Mouse (Mus musculus): ENCODE measurements around the gene Uqcrc1. TPM values are rescaled to one million over a fixed set of nuclear protein-coding genes. Genes with fewer than 3 reads are reported as not detected.

Uqcrc1 gene
- polyA plus RNA-seq, 1 experiment from 2014 or later, result 488 TPM

DNA sequence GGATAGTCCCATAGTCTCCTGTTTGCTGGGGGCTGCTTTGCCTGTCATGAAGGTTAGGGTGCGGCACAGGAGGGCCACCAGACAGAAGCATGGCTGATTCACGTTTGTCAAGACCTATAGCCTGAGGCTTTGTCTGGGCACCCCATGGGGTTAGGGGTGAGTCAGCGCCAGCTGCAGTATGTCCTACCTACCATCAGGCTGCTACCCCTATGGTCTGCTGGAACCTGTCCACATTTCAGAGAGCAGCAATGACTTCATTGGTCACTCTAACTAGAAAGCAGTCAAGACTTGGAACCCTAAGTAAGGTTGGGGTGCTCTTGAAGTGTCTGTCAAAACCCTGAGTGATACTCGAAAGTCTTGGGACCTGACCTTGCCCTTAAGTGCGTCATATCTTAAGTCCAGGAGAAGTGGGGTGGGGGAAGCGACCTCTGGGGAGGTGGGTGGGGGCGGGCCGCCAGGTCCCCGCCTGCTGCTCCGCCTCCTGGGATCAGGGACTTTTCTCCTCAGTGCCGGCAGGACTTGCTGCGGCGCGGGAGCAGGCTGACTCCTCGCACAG, 16.7 kb downstream of the Uqcrc1 start, which contains the start of gene Col7a1:
Col7a1 (plus strand) TSS at position 506 of the 556 bp plus-strand sequence.
- DNase-seq (ENCODE audit: low spot score), result no peak
- H3K4me1 ChIP-seq, result peaks cover 55% of the 10 kb centered on the region
- no peaks in the 10 kb centered on the region for H3K9me3 ChIP-seq
- 9% methylated on average over 15 of the region's 15 CpGs for WGBS
- peaks cover 33% of the 10 kb centered on the region for H3K27me3 ChIP-seq (replicated peaks; ENCODE audit: low read depth, poor library complexity, severe bottlenecking)
- H3K27ac ChIP-seq (replicated peaks), result no peak within 1 kb of the TSS; the same call in 1 of the 2 replicates
- H3K36me3 ChIP-seq (replicated peaks), result peaks cover 34% of the 10 kb centered on the region
- H3K4me3 ChIP-seq, result peak within 1 kb of the TSS; percentile 43

DNA sequence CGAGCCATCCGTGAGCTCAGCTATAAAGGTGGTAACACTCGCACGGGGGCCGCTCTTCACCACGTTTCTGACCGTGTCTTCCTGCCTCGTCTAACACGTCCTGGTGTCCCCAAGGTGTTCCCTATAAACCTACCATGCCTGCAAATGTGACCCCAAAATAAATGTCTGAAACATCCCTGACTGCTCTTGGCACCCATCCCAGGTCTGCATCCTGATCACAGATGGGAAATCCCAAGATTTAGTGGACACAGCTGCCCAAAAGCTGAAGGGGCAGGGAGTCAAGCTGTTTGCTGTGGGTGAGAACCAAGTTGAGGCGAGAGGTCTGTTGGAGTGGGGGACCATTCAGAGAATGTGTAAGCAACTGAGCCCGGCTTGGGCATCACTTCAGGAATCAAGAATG, 18.8 kb downstream of the Uqcrc1 start:
- peaks cover 33% of the 10 kb centered on the region for H3K27me3 ChIP-seq (replicated peaks; ENCODE audit: low read depth, poor library complexity, severe bottlenecking)
- H3K4me1 ChIP-seq, result peaks cover 34% of the 10 kb centered on the region
- peaks cover 13% of the 10 kb centered on the region for H3K36me3 ChIP-seq (replicated peaks)
- DNase-seq (ENCODE audit: low spot score), result no peak
- WGBS, result 92% methylated on average over 11 of the region's 11 CpGs
- H3K9me3 ChIP-seq, result no peaks in the 10 kb centered on the region
- H3K4me3 ChIP-seq, result no peak overlapping the region
- no peak overlapping the region for H3K27ac ChIP-seq (replicated peaks)

DNA sequence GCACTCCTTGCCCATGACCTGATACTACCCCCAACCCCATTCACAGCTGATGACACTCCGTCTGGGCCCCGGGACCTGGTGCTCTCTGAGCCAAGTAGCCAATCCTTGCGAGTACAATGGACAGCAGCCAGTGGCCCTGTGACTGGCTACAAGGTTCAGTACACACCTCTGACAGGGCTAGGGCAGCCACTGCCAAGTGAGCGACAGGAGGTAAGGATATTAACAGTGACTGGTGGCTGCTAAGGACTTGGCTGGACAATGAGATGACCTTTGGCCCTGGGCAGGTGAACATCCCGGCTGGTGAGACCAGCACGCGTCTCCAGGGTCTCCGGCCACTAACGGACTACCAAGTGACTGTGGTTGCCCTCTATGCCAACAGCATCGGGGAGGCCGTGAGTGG, 19.4 kb downstream of the Uqcrc1 start:
- H3K4me1 ChIP-seq, result peaks cover 31% of the 10 kb centered on the region
- DNase-seq (ENCODE audit: low spot score), result no peak
- no peak overlapping the region for H3K4me3 ChIP-seq
- peaks cover 7% of the 10 kb centered on the region for H3K36me3 ChIP-seq (replicated peaks)
- H3K27ac ChIP-seq (replicated peaks), result no peak overlapping the region
- no peaks in the 10 kb centered on the region for H3K9me3 ChIP-seq
- H3K27me3 ChIP-seq (replicated peaks; ENCODE audit: low read depth, poor library complexity, severe bottlenecking), result peaks cover 33% of the 10 kb centered on the region
- 87% methylated on average over 11 of the region's 11 CpGs for WGBS

DNA sequence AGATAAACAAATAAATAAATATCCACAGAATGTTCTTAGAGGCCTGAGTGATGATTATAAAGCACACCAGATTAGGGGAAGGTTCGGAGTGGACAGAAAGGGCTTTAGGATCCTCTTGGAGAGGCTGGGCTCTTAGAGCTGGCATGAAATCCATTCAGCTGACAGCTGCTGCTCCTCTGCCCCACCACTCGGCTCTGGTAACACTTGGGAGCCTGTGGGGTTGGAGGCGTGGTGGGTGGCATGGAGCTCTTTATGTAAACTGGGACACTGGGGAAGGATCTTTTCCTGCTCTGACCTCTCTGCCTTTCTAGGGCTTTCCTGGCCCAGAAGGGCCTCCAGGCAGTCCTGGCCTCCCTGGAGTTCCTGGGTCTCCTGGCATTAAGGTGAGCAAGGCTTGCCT, 27.1 kb downstream of the Uqcrc1 start:
- Histone ChIP-seq H3K36me3 (replicated peaks) (no peaks in the 10 kb centered on the region), H3K27ac (replicated peaks) (no peak overlapping the region), H3K4me3 (no peak overlapping the region), H3K9me3 (no peaks in the 10 kb centered on the region), H3K4me1 (peaks cover 11% of the 10 kb centered on the region), H3K27me3 (replicated peaks; ENCODE audit: low read depth, poor library complexity, severe bottlenecking) (no peaks in the 10 kb centered on the region)
- no peak for DNase-seq (ENCODE audit: low spot score)
- 77% methylated on average over 3 of the region's 3 CpGs for WGBS

DNA sequence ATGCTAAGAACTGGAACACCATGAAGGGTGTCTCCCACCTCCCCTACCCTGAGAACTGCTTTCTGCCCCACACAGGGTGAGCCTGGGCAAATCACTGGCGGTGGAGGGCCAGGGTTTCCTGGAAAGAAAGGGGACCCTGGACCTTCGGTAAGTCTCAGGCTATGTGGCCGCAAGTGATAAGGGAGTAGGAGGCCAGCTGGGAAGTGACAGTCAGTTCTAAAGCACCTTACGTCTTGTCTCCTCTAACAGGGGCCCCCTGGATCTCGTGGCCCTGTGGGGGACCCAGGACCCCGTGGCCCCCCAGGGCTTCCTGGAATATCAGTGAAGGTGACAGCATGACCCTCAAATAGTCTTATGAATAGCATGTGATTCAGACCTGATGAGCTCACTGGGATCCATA, 27.9 kb downstream of the Uqcrc1 start:
- H3K9me3 ChIP-seq, result no peaks in the 10 kb centered on the region
- H3K36me3 ChIP-seq (replicated peaks), result no peaks in the 10 kb centered on the region
- H3K4me1 ChIP-seq, result peaks cover 11% of the 10 kb centered on the region
- no peak for DNase-seq (ENCODE audit: low spot score)
- no peak overlapping the region for H3K27ac ChIP-seq (replicated peaks)
- WGBS, result 86% methylated on average over 6 of the region's 6 CpGs
- no peaks in the 10 kb centered on the region for H3K27me3 ChIP-seq (replicated peaks; ENCODE audit: low read depth, poor library complexity, severe bottlenecking)
- no peak overlapping the region for H3K4me3 ChIP-seq

DNA sequence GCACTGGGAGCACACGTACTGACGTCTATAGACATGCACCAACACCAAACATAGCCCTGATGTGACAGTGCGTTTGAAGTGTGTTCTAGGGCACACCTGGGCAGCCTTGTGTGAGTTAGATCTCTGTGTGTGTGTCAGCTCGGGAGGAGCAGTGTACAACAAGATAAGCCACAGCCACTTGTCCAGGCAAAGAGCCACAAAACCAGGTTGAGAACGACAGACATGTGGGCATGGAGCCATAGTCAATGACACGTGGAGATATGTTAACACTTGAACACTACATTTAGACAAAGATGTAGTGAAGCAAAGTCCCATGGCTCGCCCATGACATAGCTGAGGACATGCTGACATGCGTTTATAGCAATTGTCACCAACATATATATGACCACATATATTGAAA, 34.2 kb downstream of the Uqcrc1 start:
- no peaks in the 10 kb centered on the region for H3K27me3 ChIP-seq (replicated peaks; ENCODE audit: low read depth, poor library complexity, severe bottlenecking)
- no peak overlapping the region for H3K27ac ChIP-seq (replicated peaks)
- H3K4me1 ChIP-seq, result peaks cover 11% of the 10 kb centered on the region
- H3K4me3 ChIP-seq, result no peak overlapping the region
- 91% methylated on average over 8 of the region's 8 CpGs for WGBS
- no peak for DNase-seq (ENCODE audit: low spot score)
- no peaks in the 10 kb centered on the region for H3K36me3 ChIP-seq (replicated peaks)
- H3K9me3 ChIP-seq, result no peaks in the 10 kb centered on the region

DNA sequence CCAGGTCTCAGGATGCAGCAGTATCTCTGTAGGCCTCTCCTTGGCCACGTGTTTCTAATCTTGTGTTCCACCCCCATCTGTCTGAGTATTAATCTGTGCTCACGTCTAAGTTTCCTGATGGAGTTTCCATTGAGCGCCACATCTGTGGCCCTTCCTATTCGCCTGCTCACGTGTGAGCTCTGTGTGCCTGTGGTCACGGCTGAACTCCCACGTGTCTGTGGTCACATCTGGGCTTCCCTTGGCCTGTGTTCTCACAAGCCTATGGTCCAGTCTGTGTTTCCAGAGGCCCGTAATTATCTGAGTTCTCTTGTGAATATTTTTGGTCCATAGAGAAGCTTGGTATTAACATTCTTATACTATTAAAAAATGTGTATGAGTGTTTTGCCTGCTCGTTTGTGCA, 40.0 kb downstream of the Uqcrc1 start:
- no peaks in the 10 kb centered on the region for H3K36me3 ChIP-seq (replicated peaks)
- H3K4me1 ChIP-seq, result no peaks in the 10 kb centered on the region
- no peaks in the 10 kb centered on the region for H3K9me3 ChIP-seq
- no peak overlapping the region for H3K4me3 ChIP-seq
- no peaks in the 10 kb centered on the region for H3K27me3 ChIP-seq (replicated peaks; ENCODE audit: low read depth, poor library complexity, severe bottlenecking)
- DNase-seq (ENCODE audit: low spot score), result no peak
- WGBS, result 87% methylated on average over 9 of the region's 9 CpGs
- H3K27ac ChIP-seq (replicated peaks), result no peak overlapping the region

DNA sequence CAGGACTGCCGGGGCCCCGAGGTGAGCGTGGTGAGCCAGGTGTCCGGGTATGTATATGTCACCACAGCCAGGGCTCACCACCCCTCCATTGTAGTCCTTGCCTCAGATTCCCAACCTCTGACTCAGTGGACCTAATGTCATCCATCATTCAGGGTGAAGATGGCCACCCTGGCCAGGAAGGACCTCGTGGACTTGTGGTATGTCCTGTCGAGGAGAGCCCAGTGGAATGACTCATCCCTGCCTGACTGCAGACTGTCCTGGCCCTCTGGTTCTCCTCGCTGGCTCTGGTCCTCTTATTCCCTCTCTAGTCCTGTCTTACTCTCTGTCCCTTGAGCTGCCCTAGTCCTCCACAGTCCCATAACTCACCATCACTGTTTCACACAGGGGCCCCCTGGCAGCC, 41.5 kb downstream of the Uqcrc1 start:
- 81% methylated on average over 7 of the region's 7 CpGs for WGBS
- Histone ChIP-seq H3K27me3 (replicated peaks; ENCODE audit: low read depth, poor library complexity, severe bottlenecking) (no peaks in the 10 kb centered on the region), H3K4me1 (no peaks in the 10 kb centered on the region), H3K9me3 (no peaks in the 10 kb centered on the region), H3K36me3 (replicated peaks) (no peaks in the 10 kb centered on the region), H3K27ac (replicated peaks) (no peak overlapping the region), H3K4me3 (no peak overlapping the region)
- no peak for DNase-seq (ENCODE audit: low spot score)

DNA sequence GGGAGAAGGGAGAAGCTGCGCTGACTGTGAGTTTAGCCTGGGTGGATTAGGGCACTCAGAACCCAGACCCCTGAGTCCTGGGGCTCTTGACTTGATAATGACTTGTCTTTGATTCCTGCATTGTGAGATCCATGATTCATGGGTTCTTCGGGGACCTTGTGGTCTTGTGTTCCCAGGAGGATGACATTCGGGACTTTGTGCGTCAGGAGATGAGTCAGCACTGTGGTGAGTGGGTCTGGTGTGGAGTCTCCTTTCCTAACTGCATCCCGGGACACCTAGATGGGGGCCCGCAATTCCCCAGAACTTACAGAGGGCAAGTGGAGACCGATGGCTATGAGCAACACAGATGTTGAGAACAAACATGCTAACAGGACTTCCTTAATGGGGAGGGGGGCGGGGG, 46.1 kb downstream of the Uqcrc1 start:
- H3K27me3 ChIP-seq (replicated peaks; ENCODE audit: low read depth, poor library complexity, severe bottlenecking), result no peaks in the 10 kb centered on the region
- DNase-seq (ENCODE audit: low spot score), result no peak
- no peaks in the 10 kb centered on the region for H3K9me3 ChIP-seq
- no peaks in the 10 kb centered on the region for H3K36me3 ChIP-seq (replicated peaks)
- 86% methylated on average over 8 of the region's 8 CpGs for WGBS
- H3K4me1 ChIP-seq, result peaks cover 4% of the 10 kb centered on the region
- H3K27ac ChIP-seq (replicated peaks), result no peak overlapping the region
- H3K4me3 ChIP-seq, result no peak overlapping the region

DNA sequence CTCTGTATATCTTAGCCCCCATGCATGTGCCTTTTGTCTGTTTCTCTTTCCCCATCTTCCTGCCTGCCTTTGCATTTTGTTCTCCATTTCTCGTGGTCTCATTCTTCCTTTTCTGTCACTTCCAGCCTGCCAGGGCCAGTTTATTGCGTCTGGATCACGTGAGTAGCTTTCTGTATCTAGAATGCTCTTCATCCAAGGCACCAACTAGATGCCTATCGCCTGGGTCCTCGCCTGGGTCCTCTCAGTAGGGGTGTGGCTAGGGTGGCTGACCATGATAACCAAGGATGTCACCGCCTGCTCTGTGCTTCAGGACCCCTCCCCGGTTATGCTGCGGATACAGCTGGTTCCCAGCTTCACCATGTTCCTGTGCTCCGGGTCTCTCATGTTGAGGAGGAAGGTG, 46.8 kb downstream of the Uqcrc1 start:
- Histone ChIP-seq H3K4me1 (peaks cover 11% of the 10 kb centered on the region), H3K9me3 (no peaks in the 10 kb centered on the region), H3K27ac (replicated peaks) (no peak overlapping the region), H3K36me3 (replicated peaks) (no peaks in the 10 kb centered on the region), H3K27me3 (replicated peaks; ENCODE audit: low read depth, poor library complexity, severe bottlenecking) (no peaks in the 10 kb centered on the region), H3K4me3 (no peak overlapping the region)
- DNase-seq (ENCODE audit: low spot score), result no peak
- WGBS, result 83% methylated on average over 9 of the region's 9 CpGs

DNA sequence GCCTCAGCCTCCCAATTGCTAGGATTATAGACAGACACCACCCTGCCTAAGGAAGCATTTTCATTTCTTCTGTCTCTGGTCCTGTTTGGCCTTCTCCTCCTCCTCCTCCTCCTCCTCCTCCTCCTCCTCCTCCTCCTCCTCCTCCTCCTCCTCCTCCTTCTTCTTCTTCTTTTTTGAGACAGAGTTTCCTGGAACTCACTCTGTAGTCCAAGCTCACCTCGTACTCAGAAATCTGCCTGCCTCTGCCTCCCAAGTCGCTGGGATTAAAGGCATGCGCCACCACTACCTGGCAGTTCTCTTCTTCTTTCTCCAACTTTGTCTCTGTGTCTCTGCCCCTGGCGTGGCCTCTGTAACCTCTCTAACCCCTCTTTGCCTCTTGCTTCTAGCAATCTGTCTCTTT, 49.3 kb downstream of the Uqcrc1 start, which contains the start of gene Ucn2:
Ucn2 (plus strand) TSS at position 301 of the 400 bp plus-strand sequence.
- H3K4me3 ChIP-seq, result no peak within 1 kb of the TSS
- H3K9me3 ChIP-seq, result no peaks in the 10 kb centered on the region
- peaks cover 26% of the 10 kb centered on the region for H3K4me1 ChIP-seq
- H3K27me3 ChIP-seq (replicated peaks; ENCODE audit: low read depth, poor library complexity, severe bottlenecking), result no peaks in the 10 kb centered on the region
- no peaks in the 10 kb centered on the region for H3K36me3 ChIP-seq (replicated peaks)
- WGBS, result 91% methylated on average over 4 of the region's 4 CpGs
- DNase-seq (ENCODE audit: low spot score), result no peak
- no peak within 1 kb of the TSS for H3K27ac ChIP-seq (replicated peaks)

DNA sequence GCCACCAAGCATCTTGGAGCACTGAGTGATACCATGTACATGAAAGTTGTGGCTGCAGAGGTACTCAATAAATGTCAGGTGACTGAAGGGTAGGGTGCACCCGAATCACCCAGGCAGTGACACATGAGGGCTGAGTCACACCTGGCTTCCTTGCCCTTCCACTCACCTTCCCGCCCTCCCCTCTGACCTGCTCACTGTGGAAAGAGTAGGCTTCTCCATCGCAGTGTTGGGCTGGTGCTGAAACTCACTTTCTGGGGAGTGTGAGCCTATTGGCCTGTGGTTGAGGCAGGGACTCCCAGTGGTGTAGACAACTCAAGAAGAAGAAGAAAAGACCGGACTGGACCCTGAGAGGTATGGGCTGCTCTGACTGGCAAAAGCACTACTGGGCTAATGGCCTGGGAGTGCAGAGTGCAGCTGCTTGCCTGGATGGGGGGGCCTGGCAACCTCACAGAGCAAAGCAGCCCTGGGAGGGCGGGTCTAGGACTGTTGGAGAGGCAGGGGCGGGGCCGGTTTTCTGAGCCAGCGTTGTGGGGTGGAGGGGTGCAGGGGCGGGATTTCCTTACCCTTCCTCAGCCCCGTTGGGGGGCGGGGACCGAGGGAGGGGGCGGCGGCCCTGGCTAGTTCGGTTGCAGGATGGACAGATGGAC, 51.4 kb downstream of the Uqcrc1 start:
- H3K9me3 ChIP-seq, result no peaks in the 10 kb centered on the region
- 23% methylated on average over 15 of the region's 15 CpGs for WGBS
- H3K27ac ChIP-seq (replicated peaks), result peak overlapping the region; percentile 37; the same call in 1 of the 2 replicates

DNA sequence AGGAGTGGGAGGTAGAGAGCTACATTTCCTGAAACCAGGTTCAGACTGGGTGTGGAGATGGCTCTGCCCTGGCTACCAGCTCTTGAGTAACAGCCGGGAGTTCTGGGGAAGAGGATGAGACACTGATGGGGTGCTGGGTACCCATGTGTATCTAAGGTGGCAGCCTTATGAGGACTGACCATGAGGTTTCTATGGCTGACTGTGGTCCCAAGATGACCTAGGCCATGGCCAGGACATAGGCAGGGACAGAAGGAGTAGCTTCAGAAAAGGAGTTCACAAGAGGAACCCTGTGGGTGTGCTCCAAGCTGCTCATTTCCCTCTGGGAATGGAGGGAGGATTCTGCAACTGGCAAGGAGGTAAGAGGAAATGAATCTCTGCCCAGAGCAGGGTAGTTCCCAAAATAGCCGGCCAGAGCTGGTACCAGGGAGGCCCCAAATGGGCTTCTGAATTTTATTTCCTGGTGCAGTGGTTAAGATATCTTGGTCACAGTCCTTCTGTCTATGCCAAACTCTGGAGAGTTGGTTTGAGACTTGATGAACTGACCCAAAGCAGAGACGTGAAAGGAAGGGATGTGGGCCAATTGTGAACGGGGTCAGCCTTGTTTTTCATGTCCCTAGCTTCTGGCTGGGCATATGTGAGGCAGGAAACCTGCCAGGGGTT, 53.5 kb downstream of the Uqcrc1 start:
- Histone ChIP-seq H3K4me3 (no peak overlapping the region), H3K4me1 (peaks cover 48% of the 10 kb centered on the region), H3K36me3 (replicated peaks) (no peaks in the 10 kb centered on the region), H3K27me3 (replicated peaks; ENCODE audit: low read depth, poor library complexity, severe bottlenecking) (no peaks in the 10 kb centered on the region), H3K27ac (replicated peaks) (peak overlapping the region; percentile 85), H3K9me3 (no peaks in the 10 kb centered on the region)
- 80% methylated on average over 4 of the region's 4 CpGs for WGBS
- DNase-seq (ENCODE audit: low spot score), result no peak

More for the DNA sequence above, 51.4 kb downstream of the Uqcrc1 start:
- Histone ChIP-seq H3K27me3 (replicated peaks; ENCODE audit: low read depth, poor library complexity, severe bottlenecking) (no peaks in the 10 kb centered on the region), H3K4me3 (peak overlapping the region; percentile 39), H3K4me1 (peaks cover 42% of the 10 kb centered on the region), H3K36me3 (replicated peaks) (no peaks in the 10 kb centered on the region)
- peak; percentile 44 for DNase-seq (ENCODE audit: low spot score)

Measured in embryonic facial prominence, embryonic 10.5 days (tissue).